Mouse (Mus musculus) lung, postnatal 0 days (tissue): ENCODE measurements at regions not wholly inside any gene's neighbourhood (a gene's known extent, or its start where the extent isn't known, plus 50 kb on each side); places are given as distances from the start of the nearest gene placed in this dataset.

Experiments
- CTCF ChIP-seq: IDR thresholded peaks from 2 replicates; pipeline ENCODE4 v1.5.1; 2016; ENCODE audit warnings: antibody characterized with exemption, mild to moderate bottlenecking
- EP300 ChIP-seq: IDR thresholded peaks from 2 replicates; pipeline ENCODE4 v1.6.1; 2016; ENCODE audit warnings: antibody characterized with exemption, mild to moderate bottlenecking, control low read depth

DNA sequence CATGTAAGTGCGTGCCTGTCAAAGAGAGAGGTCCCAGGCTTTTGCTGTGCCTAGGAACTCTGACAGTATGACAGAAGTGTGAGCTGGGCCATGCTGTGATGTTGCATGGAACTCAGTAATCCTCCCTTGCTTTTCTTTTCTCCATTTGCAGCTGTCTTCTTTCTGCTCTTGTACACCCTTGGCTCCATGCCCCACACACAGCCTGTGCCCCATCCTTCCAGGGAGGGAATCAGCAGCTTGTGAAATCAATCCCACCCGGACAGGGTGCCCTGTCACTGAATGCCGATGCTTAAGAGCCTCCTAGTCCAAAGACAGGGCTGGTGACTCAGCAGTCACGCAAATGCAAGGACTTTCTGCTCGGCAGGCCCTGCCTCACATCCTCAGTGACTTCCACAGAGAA is 72.4 kb downstream of the Nog start:
- TF ChIP-seq CTCF (no peak), EP300 (no peak)
